Mouse (Mus musculus): ENCODE data around the gene Osbpl7. TPM values are rescaled to one million over a fixed set of nuclear protein-coding genes. Genes with fewer than 3 reads are reported as not detected.

The Osbpl7 gene
- 10.8 and 11.7 TPM in 2 replicates for polyA plus RNA-seq (2012; rRNA removed)

DNA sequence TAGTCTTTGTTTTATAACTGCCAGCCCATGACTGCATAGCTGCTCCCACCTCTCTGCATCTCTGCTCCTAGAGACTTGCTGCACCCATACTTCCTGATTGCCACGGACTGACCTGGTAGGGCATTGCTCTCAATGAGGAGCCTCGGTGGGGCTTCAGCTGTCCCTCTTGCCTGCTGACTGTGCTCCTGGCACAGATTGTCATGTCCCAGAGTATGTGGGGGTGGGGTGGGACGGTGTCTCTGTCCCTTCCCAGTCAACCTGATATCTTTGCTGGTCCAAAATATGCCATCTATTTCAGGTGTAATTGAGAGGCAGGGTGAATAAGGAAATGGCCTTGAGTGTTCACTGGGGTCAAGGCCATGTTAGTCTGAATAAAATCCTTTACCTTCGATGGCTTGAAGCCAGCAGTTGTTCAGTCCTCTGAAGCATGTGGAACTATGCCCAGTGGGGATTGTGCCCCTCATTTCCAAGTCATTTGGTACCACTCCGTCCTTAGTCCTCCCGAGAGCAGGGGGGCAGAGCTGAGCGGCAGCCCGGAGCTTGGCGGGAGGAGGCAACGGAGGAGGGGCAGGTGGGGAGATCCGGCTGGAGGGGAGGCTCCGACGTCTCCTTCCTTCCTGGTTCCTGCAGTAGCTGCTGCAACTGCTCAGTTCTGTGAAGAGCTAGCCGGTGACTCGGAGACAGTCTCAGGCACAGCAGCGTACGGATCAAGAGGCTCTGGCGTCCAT lies at the start of gene Osbpl7:
TSS of gene Osbpl7 (plus strand) at position 413 of the 728 bp plus-strand sequence.
- peak; percentile 56 for DNase-seq (ENCODE audit: low spot score)

DNA sequence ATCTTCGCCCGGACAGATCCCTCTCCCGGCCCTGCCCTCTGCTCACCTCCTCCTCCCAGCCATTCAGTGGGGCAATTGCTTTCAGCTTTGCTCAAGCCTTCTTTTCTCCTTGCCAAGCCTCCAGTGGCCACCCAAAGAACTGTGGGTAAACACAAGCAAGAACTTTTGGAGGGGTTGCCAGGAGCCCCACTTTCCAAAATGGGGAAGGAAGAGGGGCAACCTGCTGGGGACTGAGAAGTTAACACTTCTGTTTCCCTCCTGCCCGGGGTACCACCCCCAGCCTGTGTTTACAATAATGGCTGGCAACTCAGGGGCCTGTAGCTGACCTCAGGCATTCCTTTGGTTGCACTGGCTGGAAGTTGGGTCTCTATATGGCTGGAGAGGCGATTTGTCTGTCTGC lies 47.3 kb upstream of the Osbpl7 start:
- DNase-seq (ENCODE audit: low spot score): no peak

DNA sequence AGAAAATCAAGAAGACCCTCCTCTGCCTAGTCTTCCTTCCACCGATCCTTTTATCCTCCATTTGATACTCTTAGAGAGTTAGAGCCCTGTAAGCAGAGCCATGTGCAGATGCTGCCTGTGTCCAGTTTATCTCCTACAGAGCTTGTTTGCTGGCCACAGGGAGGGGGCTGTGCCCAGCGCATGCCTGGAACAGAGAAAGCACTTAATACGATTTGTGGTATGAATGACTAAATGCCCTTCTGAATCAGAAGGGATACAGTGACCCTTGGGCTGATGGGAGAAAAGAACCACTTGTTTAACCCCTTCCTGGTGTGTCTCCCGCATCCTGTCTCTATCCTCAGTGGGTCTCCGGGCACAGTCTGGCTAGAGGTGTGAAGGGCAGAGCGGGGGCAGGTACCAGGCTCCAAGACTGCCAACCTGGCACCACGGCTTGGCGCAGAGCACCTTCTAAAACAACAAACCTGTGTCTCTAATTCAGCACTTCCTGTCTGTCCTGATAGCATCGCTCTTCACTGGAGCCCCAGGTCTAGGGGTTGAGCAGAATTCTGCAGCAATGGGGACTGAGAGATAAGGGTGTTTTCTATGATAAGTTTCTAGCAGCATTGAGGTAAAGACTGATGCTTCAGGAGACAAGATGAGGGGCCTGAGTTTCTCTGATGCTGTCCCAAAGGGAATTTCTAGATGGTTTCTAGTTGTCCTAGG lies 43.2 kb upstream of the Osbpl7 start:
- DNase-seq (ENCODE audit: low spot score): no peak

DNA sequence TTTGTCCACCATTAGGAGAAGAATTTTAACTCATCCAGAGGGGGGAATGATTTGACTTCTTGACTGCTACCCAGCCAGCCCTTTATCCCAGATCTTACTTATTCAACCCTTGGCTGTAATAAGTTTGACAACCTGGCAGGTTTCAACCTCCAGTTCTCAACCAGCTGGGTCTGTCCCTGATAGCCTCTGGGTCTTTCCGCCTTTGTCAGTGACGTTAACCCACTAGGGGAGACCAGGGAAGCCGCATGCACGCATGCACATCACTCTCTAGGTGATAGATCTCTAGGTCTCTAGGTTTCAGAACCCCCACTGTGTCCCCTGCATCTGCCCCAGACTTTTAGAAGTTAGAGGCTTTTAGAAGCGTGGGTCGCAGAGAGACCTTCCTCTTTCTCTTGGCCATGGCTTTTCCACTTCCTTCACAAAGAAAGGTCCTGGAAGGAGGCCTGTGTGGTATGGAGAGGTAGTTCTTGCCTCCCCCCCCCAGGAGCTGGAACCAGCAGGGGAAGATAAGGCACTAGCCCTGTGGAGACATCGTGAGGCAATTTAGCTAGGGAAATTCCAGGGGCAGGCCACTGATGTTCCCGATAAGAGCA lies 41.1 kb upstream of the Osbpl7 start:
- no peak for DNase-seq (ENCODE audit: low spot score)

DNA sequence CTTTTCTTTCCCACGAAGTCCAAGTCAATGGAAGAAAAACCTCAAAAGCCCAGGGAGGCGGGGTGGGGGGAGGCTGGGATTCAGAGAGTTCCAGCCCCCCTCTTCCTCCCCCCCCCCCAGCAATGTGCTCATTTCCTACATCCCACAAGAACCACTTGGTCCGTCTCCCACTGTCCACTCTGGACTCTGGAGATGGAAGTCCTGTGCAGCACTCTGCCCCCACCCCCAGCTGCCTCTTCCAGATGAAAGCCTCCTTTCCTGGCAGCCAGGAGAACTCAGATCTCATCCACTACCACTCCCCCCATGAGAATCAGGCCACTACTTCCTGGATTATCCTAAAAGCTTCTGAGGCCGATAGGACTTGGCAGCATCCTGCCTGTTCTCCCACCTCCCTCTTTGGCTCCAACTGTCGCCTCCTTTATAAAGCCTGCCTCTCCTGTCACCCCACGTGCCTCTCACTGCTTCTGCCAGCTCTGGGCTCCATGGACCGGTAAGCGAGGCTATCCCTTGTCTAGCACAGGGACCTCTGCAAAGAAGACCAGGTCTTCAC lies 37.2 kb upstream of the Osbpl7 start, which contains the start of gene Sp6:
TSS of gene Sp6 (plus strand) at position 274 of the 550 bp plus-strand sequence.
- DNase-seq (ENCODE audit: low spot score): no peak

DNA sequence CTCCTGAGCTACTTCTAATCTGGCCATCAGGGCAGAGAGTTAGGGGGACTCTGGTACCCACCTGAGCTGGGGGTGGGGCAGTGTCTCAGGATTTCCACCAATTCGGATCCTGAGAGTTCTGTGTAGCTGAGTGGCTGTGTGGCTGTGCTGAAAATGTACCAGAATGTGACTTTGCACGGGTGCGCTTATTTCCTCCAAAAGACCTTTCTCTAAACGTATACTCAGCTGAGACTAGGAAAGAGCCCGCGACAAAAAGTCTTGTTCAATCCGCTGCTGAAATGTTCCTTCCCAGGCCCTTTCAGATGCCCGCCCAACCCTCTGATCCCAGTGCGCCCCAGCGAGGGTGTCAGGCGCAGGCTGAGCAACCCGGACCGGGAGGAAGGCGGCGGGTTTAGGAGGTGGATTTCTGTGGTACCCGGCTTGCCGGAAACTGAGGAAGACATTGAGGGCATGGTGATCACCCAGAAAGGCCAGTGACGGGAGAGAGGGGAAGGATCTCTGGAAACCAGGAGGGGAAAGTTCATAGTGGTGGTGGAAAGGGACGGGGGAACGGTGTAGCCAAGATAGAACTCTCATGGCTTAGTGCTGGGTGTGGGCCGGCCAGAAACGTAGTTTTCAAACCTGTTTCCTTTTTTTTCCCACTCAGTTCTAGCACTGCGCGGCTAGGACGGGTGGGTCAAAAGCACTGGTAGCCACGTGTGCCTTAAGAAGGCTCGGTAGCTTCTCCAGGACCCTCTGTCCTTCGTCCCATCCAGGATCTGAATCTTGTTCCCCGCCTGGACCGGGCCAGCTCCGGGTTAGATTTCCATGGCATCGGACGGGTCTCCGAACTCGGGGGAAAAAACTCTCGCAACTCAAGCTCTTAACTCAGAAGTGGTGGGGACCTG lies 32.5 kb upstream of the Osbpl7 start:
- DNase-seq (ENCODE audit: low spot score): peak; percentile 35

DNA sequence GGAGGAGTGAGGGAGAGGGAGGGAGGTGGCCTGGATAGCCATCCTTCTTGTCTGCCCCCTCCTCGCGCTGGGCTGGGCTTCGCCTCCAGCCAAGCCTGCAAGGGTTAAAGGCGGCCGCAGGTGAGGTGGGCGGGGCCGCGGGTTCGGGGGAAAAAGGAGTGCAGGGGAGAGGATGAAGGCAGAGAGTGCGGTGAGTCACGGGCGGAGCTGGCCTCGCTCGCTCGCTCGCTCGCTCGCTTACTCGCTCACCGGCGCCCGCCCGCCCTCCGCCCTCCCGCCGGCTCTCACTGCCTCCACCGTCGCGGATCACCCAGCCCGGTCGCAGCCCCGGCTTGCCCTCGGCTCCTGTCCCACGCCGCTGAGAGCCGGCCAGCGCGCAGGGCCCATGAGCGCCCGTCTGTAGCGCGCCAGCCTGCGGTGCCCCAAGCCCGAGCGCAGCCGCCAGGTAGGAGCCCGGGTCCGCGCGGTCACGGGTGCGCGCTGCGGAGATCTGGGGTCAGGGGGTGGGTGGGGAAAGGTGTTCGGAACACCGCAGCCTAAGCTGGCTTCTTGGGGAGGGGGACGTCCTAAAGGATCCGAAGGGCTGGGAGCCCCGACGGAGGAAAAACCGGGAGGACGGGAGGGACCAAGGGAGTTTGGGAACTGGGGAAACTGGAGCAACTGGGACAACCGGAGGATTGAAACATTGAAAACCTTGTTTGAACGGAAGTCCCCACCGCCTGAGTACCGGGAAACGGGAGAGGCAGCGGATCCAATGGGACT lies 31.7 kb upstream of the Osbpl7 start:
- peak; percentile 56 for DNase-seq (ENCODE audit: low spot score)

DNA sequence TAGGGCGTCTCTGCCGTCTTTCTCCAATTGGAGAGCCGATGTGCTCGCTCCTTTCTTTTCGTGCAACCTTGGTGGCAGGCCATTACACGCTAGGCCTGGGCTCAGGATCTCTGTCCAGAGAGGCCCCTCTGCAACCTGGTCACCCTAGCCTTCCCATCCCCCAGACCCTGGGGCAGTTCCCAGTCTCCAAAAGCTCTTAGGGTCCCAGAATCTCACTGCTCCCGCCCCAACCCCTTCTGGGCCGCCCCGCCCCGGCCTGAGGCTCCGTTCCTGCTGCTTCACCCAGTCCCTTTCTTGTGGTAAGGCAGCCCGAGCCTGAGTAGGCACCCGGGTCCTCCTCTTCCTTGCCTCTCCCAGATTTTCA lies 31.1 kb upstream of the Osbpl7 start:
- no peak for DNase-seq (ENCODE audit: low spot score)

DNA sequence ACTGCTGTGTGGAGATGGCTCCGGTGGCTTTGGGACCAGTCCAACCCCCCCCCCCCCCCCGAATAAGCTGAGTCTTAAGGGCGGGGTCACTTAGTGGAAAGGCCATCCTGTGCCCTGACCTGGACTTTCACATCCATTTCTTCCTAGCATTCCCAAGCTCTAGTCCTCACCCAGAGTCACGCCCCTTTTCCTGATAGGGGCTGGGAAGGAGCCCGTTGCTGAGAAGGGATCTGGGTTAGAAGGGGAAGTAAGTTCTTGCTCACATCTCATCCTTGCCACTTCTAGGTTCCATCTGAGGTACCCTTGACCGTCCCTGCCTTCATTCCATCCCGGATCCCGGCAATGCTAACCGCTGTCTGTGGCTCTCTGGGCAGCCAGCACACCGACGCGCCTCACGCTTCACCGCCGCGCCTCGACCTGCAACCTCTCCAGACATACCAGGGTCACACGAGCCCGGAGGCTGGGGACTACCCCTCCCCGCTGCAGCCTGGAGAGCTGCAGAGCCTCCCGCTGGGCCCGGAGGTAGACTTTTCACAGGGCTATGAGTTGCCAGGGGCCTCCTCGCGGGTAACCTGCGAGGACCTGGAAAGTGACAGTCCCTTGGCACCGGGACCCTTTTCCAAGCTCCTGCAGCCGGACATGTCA lies 29.2 kb upstream of the Osbpl7 start:
- no peak for DNase-seq (ENCODE audit: low spot score)

DNA sequence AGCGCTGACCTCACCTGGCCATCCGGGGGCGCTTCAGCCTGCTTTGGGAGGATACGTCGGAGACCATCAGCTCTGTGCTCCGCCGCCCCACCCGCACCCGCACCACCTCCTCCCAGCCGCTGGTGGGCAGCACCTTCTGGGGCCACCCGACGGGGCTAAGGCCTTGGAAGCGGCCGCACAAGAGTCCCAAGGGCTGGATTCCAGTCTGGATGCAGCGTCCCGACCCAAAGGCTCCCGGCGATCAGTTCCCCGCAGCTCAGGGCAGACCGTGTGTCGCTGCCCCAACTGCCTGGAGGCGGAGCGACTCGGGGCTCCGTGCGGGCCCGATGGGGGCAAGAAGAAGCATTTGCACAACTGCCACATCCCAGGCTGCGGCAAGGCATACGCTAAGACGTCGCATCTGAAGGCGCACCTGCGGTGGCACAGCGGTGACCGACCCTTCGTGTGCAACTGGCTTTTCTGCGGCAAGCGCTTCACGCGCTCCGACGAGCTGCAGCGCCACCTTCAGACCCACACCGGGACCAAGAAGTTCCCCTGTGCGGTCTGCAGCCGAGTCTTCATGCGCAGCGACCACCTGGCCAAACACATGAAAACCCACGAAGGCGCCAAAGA lies 28.4 kb upstream of the Osbpl7 start:
- peak; percentile 50 for DNase-seq (ENCODE audit: low spot score)

DNA sequence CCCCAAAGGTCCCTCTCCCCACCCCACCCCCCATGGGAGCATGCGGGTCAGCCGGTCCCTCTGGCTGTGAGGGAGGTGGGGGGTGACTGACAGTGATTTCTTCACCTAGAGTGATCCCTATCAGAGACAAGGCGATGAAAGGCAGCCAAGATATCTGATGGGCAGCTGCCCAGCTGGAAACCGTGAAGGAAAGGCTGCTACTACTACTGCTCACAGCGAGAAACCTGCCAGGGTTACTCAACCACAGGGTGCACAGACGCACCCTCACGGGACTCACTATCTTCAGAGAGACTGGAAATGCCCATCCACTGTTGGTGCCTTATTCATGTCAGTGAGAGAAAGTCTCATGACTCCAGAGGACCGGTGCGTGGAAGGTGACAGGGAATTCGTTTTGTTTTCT lies 25.5 kb upstream of the Osbpl7 start:
- peak; percentile 50 for DNase-seq (ENCODE audit: low spot score)

DNA sequence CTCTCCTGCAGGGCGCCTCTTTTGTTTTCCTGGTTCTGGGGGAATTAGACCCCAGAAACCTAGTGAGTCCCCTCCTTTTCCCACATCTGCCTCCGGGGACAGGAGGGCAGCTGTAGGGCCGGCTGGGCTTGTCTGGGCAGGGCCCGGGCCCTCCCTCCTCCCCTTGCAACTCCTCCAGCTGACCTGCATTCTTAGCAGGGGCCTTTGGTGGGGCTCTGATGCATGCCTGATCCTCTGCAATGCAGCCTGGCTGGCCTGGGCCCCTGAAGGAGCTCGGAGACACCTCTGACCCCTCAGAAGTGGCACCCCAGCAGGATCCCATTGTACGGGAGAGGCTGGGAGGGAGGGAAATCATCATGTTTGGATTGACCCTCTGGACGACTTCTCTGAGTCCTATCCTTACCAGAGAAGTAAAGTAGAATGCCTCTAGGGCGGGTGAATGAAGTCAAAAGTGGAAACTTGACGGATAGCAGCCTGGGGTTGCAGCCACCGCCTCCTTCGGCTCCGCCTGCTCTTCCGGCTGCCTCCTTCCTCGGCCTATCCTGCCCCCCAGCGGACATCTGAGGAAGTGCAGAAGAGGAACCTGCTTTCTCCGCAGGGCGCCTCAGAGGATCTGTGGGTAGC lies 24.6 kb upstream of the Osbpl7 start:
- peak; percentile 68 for DNase-seq (ENCODE audit: low spot score)

DNA sequence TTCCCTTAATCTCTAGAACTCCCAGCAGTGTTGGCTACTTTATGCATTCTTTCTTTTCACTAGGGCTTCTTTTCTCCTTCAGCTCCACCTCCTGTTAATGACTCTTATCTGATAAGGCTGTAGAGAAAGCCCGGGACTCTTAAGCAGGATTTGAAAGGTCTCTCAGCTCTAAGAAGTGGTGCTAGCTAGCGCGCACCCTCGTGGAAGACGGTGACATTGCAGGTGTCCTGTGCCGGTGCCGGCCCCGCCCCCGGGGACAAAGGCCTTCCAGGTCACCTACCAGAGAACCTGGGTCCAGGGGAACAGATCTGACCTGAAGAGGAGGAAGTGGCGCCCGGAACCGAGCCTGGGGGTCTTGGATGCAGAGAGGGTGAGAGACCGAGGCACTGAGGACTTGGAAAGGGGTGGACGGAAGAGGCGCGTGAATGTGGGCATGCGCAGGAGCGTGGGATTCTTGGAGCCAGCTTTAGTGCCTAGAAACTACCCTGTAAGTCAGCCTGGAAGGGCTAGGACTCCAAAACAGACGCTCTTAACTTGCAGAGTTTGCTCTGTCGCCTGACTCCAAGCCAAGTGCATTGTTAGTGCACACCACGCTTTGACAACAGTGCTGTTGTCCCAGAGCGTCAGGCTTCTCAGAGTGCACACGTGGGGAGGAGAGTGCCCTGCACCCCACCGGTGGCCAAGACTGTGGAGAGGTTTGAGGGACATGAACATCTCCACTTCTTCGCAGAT lies 20.6 kb upstream of the Osbpl7 start, which contains the start of gene Scrn2:
TSS of gene Scrn2 (plus strand) at position 253 of the 732 bp plus-strand sequence.
- DNase-seq (ENCODE audit: low spot score): peak; percentile 76

DNA sequence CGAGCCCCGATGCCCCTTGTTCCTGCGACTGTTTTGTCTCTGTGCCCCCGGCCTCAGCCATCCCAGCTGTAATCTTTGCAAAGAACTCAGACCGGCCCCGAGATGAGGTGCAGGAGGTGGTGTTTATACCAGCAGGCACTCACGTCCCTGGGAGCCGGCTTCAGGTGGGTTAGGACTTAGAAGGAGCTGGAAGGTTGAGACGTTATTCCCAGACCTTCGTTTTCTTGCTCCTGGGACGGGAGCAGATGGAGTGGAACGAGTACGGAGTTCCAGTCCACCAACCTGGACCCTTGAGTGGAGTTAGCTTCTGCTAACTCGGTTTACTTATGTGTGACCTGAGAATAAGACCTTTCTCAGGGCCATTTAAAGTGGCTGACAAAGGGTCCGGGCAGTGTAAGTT lies 20.0 kb upstream of the Osbpl7 start:
- no peak for DNase-seq (ENCODE audit: low spot score)

DNA sequence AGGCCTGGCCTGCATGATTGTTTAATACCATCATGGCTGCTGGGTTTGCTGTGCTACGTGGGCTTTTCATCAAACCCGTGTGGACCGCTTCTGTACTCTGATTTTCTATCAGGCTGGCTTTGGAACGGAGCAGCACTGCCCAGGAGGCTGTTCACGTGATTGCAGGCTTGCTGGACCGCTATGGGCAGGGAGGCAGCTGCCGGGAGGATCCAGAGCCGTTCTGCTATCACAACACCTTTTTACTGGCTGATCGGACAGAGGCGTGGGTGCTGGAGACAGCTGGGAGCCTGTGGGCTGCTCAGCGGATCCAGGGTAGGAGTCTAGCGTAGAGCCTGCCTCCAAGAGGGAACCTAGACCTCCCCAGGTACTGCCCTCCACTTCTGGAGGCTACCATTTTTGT lies 18.5 kb upstream of the Osbpl7 start:
- DNase-seq (ENCODE audit: low spot score): no peak

DNA sequence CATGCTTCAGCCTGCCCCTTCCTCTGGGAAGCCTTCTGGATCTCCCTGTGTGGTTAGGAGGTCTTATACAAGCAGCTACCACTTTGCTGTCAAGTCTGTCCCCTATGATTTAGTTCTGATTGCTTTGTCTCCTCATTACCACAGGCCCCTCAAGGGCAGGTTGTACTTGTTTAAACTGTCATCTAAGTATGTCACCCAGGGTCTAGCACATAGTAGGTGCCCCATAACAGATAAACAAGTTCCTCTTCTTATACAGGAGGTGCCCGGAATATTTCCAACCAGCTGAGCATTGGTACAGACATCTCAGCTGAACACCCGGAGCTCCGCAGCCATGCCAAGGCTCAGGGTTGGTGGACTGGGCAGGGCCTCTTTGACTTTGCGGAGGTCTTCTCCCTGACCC lies 17.9 kb upstream of the Osbpl7 start:
- DNase-seq (ENCODE audit: low spot score): no peak

DNA sequence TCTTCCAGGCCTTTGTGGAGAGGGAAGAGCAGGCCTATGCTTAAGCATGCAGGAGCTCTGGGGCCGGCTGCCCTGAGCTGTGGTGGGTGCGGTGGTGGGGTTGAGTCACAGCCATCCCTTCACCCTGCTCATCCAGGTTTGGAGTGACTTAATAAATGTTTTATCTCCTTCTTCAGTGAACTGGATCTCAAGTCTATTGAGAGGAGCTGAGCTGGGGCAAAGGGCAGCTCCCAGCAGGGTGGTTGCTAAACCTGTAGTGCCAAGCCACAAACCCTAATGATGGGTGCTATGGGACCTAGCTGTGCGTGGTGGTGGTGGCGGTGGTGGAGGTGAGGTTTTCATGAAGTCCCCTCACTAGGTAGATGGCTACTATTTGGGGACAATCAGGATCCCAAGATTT lies 16.6 kb upstream of the Osbpl7 start:
- DNase-seq (ENCODE audit: low spot score): no peak

DNA sequence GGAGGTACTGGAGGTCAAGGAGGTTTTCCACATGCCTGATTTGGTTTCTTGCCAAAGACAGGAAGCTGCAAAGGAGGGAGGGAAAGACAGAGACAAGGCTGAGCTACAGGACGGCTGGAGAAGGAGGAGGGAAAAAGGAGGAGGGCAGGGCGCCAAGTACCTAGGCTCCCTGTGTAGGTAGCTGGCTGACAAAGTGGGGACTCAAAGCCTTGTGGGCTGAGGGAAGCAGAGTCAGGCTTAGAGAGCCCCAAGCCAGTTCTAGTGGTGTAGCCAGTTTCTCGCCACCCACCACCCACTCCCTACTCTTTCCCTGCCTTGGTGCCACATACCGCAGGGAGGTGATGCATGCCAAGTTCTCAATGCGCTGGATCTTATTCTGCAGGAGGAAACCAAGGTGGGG lies 14.3 kb upstream of the Osbpl7 start:
- no peak for DNase-seq (ENCODE audit: low spot score)

DNA sequence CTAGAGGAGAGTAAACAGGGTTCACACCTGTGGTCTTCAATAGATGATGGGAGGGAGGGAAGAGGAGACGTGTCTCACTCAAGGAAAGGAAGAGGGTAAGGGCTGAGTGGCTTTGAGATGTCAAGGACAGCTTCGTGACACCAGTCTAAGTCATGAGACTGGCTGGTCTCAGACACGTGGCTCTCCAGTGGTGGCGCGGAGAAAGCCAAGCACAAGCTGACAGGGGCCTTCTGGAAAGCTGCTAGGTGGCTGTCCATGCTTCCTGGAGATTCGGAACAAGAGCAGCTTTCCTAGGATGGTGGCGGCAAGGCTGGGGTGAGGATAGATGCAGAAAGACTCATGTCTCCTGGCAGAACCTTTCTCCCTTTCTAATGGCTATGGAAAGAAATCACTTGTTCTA lies 11.5 kb upstream of the Osbpl7 start:
- no peak for DNase-seq (ENCODE audit: low spot score)

Data from urinary bladder, adult 2 months (tissue).